Mouse (Mus musculus): ENCODE measurements around the gene S100a3. TPM values are rescaled to one million over a fixed set of nuclear protein-coding genes. Genes with fewer than 3 reads are reported as not detected.

S100a3 gene
- total and polyA plus RNA-seq, 3 experiments: not detected

DNA sequence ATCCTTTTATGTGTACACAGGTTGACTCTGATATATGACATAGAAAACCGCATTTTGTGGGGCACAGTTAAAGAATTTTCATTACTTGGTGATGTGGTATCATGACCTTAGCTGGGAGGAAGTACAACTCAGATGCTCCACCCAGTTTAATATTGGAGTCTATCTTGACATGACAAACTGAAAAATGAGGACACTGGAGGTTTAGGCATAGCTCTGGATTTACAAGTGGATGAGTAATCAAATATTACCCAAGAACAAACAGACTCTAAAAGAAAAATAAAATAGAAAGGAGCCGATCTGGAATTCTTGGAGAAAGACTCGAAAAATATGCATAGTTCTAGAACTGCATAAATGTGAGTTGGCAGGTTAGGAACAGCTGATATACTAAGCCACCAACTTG lies 14.9 kb downstream of the S100a3 start:
- dilution Hi-C loops (cut with MboI; ENCODE audit: extremely low pct_ligation_motif_present, extremely low pct_unique_long_range_greater_than_20kb, low sequenced_read_pairs): no loop called here
- Histone ChIP-seq H3K36me3 (replicated peaks in 1 of 2; ENCODE audit: control insufficient read depth in 1 of 2, insufficient read depth in 1 of 2, low read length in 1 of 2) (no peaks in the 10 kb centered on the region), H3K4me2 (ENCODE audit: insufficient read depth, low read depth, poor library complexity, severe bottlenecking) (no peak overlapping the region), H3K9ac (ENCODE audit: insufficient read depth, low read depth) (no peak overlapping the region), H3K4me1 (ENCODE audit: control insufficient read depth in 1 of 2, insufficient read depth in 2 of 2) (no peaks in the 10 kb centered on the region), H3K79me2 (replicated peaks; ENCODE audit: control insufficient read depth, extremely low read depth, insufficient read depth, poor library complexity, severe bottlenecking) (no peaks in the 10 kb centered on the region), H3K4me3 (replicated peaks in 1 of 3; ENCODE audit: low read depth in 2 of 3, low read length in 2 of 3, poor library complexity in 1 of 3) (no peak overlapping the region), H3K27ac (ENCODE audit: insufficient read depth, low read depth) (no peak overlapping the region), H3K9me3 (replicated peaks; ENCODE audit: low read length) (no peaks in the 10 kb centered on the region), H3K27me3 (replicated peaks) (peaks cover 2% of the 10 kb centered on the region)
- TF ChIP-seq SMC3 (IDR thresholded peaks at IDR 0.05; ENCODE audit: low read depth, low read length): no peak
- in situ Hi-C loops (cut with MboI; ENCODE audit: low pct_ligation_motif_present, low pct_unique_long_range_greater_than_20kb, low sequenced_read_pairs): no loop called here
- no peak for DNase-seq (ENCODE audit: extremely low read depth)

- no peaks in the 10 kb centered on the region for H3K36me3 ChIP-seq (replicated peaks in 1 of 2; ENCODE audit: control insufficient read depth in 1 of 2, insufficient read depth in 1 of 2, low read length in 1 of 2)
- dilution Hi-C loops (cut with MboI; ENCODE audit: extremely low pct_ligation_motif_present, extremely low pct_unique_long_range_greater_than_20kb, low sequenced_read_pairs) (no loop called here), in situ Hi-C loops (cut with MboI; ENCODE audit: low pct_ligation_motif_present, low pct_unique_long_range_greater_than_20kb, low sequenced_read_pairs) (no loop called here)
- no peak overlapping the region for H3K27ac ChIP-seq (ENCODE audit: insufficient read depth, low read depth)
- no peak overlapping the region for H3K4me3 ChIP-seq (replicated peaks in 1 of 3; ENCODE audit: low read depth in 2 of 3, low read length in 2 of 3, poor library complexity in 1 of 3)
- no peak overlapping the region for H3K9ac ChIP-seq (ENCODE audit: insufficient read depth, low read depth)
- no peaks in the 10 kb centered on the region for H3K4me1 ChIP-seq (ENCODE audit: control insufficient read depth in 1 of 2, insufficient read depth in 2 of 2)
- H3K27me3 ChIP-seq (replicated peaks): peaks cover 2% of the 10 kb centered on the region
- DNase-seq (ENCODE audit: extremely low read depth): no peak
- no peak for TF ChIP-seq ELF1 (IDR thresholded peaks at IDR 0.05; ENCODE audit: low read depth, low read length)
- no peak for TF ChIP-seq CTCF (conservative IDR thresholded peaks at IDR 0.05 in 1 of 2, IDR thresholded peaks at IDR 0.05 in 1 of 2; ENCODE audit: low read depth in 2 of 2, low read length in 2 of 2)
- TF ChIP-seq CHD2 (IDR thresholded peaks at IDR 0.05; ENCODE audit: low read length): no peak
- no peak for TF ChIP-seq KAT2A (IDR thresholded peaks at IDR 0.05; ENCODE audit: insufficient replicate concordance, low read length)
- TF ChIP-seq HCFC1 (IDR thresholded peaks at IDR 0.05; ENCODE audit: low read depth, low read length): no peak
- no peak for TF ChIP-seq ETS1 (conservative IDR thresholded peaks at IDR 0.05; ENCODE audit: low read depth, low read length)
- no peak for TF ChIP-seq JUN (IDR thresholded peaks at IDR 0.05; ENCODE audit: insufficient read depth, low read depth, low read length)
- no peak for TF ChIP-seq ZNF384 (IDR thresholded peaks at IDR 0.05; ENCODE audit: low read depth, low read length)
- no peak for TF ChIP-seq PAX5 (IDR thresholded peaks at IDR 0.05; ENCODE audit: low read length)
- no peak for TF ChIP-seq UBTF (IDR thresholded peaks at IDR 0.05; ENCODE audit: low read depth, low read length)
- TF ChIP-seq SIN3A (IDR thresholded peaks at IDR 0.05; ENCODE audit: low read length): no peak
- no peak for TF ChIP-seq E2F4 (IDR thresholded peaks at IDR 0.05; ENCODE audit: insufficient replicate concordance, low read depth, low read length)
- no peaks in the 10 kb centered on the region for H3K9me3 ChIP-seq (replicated peaks; ENCODE audit: low read length)
- no peaks in the 10 kb centered on the region for H3K79me2 ChIP-seq (replicated peaks; ENCODE audit: control insufficient read depth, extremely low read depth, insufficient read depth, poor library complexity, severe bottlenecking)
- H3K4me2 ChIP-seq (ENCODE audit: insufficient read depth, low read depth, poor library complexity, severe bottlenecking): no peak overlapping the region
These were observed 16.1 kb downstream of the S100a3 start for GRCm38 (mm10) chr3:90576351-90577001.

- dilution Hi-C loops (cut with MboI; ENCODE audit: extremely low pct_ligation_motif_present, extremely low pct_unique_long_range_greater_than_20kb, low sequenced_read_pairs): no loop called here
- H3K79me2 ChIP-seq (replicated peaks; ENCODE audit: control insufficient read depth, extremely low read depth, insufficient read depth, poor library complexity, severe bottlenecking): no peaks in the 10 kb centered on the region
- H3K4me1 ChIP-seq (ENCODE audit: control insufficient read depth in 1 of 2, insufficient read depth in 2 of 2): peaks cover 6 to 12% of the 10 kb centered on the region in 2 experiments; a peak in 3 of 4 replicates
- peaks cover 2% of the 10 kb centered on the region for H3K27me3 ChIP-seq (replicated peaks)
- H3K4me3 ChIP-seq (replicated peaks in 1 of 3; ENCODE audit: low read depth in 2 of 3, low read length in 2 of 3, poor library complexity in 1 of 3): no peak overlapping the region
- no peak overlapping the region for H3K4me2 ChIP-seq (ENCODE audit: insufficient read depth, low read depth, poor library complexity, severe bottlenecking)
- TF ChIP-seq RCOR1 (conservative IDR thresholded peaks at IDR 0.05; ENCODE audit: low read depth, low read length): no peak
- TF ChIP-seq CHD2 (IDR thresholded peaks at IDR 0.05; ENCODE audit: low read length): no peak
- TF ChIP-seq UBTF (IDR thresholded peaks at IDR 0.05; ENCODE audit: low read depth, low read length): no peak
- no peak for TF ChIP-seq JUN (IDR thresholded peaks at IDR 0.05; ENCODE audit: insufficient read depth, low read depth, low read length)
- no peak for TF ChIP-seq E2F4 (IDR thresholded peaks at IDR 0.05; ENCODE audit: insufficient replicate concordance, low read depth, low read length)
- no peak for TF ChIP-seq PAX5 (IDR thresholded peaks at IDR 0.05; ENCODE audit: low read length)
- no peaks in the 10 kb centered on the region for H3K36me3 ChIP-seq (replicated peaks in 1 of 2; ENCODE audit: control insufficient read depth in 1 of 2, insufficient read depth in 1 of 2, low read length in 1 of 2)
- H3K27ac ChIP-seq (ENCODE audit: insufficient read depth, low read depth): no peak overlapping the region
- no peak overlapping the region for H3K9ac ChIP-seq (ENCODE audit: insufficient read depth, low read depth)
- H3K9me3 ChIP-seq (replicated peaks; ENCODE audit: low read length): no peaks in the 10 kb centered on the region
- DNase-seq (ENCODE audit: extremely low read depth): no peak
- in situ Hi-C loops (cut with MboI; ENCODE audit: low pct_ligation_motif_present, low pct_unique_long_range_greater_than_20kb, low sequenced_read_pairs): no loop called here
These were observed 19.1 kb downstream of the S100a3 start for GRCm38 (mm10) chr3:90579433-90579832.
